Mouse (Mus musculus) c-Kit-positive CD71-positive TER-119-positive erythroid progenitor cells, embryonic 14.5 days (primary cell): ENCODE data around the gene Limk2.

Source experiments
- DNase-seq: peaks from one replicate; pipeline ENCODE4 v3.0.0-alpha.2; 2013; ENCODE audit warnings: low spot score

Limk2 gene

DNA sequence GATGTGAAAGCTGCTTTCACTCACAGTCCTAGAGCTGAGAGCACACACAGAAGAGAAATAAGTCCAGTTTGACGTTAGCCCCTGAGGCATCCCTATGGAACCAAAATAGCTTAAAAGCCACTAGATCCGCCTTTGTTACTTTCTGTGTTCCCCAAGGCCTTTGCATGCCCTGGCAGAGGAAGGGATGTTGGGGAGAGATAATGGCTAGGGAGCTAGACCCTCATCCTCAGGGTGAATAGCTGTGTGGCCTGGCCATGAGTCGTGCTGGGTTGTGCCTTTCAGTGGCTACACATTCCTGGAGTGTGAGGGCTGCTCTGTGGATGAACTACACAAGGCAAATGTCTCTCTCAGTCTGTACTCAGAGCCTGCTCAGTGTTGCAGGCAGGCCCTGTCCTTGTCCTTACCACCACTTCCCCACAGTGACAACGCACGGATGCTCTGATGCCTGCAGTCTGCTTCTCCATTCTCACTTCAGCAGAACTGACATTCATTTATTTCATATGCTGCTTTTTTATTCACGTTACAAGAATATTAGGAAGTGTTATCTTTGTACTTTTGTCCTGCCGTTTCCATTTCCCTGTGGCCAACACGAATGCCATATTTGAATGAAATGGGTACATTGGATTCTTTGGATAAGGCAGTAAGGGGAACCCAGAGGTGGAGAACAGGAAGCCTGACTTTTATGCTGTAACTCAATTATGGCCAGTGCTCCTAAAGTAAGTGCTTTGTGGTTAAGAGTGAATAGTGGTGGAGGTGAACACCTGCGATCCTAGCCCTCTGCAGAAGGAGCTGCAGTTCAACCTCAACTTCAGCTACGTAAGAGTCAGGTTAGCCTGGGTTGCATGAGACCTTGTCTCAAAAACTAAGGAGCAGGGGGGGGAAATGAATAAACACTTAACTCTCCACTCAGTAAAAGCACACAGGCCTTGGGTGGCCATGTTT is 110.8 kb downstream of the Limk2 start:
- DNase-seq = no peak

- no peak for DNase-seq
Observed at GRCm38 (mm10) chr11:3296056-3296455, 112.9 kb downstream of the Limk2 start.

- no peak for DNase-seq
Observed at GRCm38 (mm10) chr11:3294641-3295040, 114.3 kb downstream of the Limk2 start.
